In the genomic region with DNA sequence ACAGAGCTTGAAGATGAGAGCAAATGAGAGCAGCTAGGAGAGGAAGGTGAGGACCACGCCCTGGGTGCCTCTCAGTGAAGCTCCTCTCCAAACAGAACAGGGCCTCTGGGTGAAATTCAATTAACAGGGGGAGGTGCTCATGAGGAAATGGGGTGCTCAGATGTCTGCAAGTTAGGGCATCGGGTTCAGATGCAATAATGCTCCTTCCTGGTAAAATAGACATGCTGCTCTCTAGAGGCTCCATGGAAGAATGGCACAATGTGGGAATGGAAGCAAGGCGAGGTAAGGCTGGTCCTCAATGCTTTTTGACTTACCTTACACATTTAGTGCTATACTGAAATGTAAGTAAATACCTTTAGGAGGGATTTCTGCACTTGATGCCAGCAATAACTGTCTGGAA, we compare ENCODE assay signal across 12 mouse cellular contexts.
A peak's percentile ranks its signal among the peaks of the same experiment; 100 is the strongest.
DNase-seq lines count a peak whose midpoint lies in the region; ATAC-seq and TF ChIP-seq lines count a peak whose summit lies in the region.
"Had no signal": no experiment of that assay in that cellular context is flagged by ENCODE, and none has a peak within 500 bp of the region (broad histone marks: within the 10 kb centered on the region; RNA-seq: fewer than 3 reads in every experiment).

No protein-coding gene starts in this region.

- peak; percentile 53 for TF ChIP-seq CTCF in gastrocnemius, adult 2 months (IDR thresholded peaks at IDR 0.05)
- TF ChIP-seq CTCF in left cerebral cortex, adult 2 months (IDR thresholded peaks at IDR 0.05) = peak; percentile 62

- intact Hi-C loops in gastrocnemius, adult 2 months (cut with DNase I) = loop anchor here (1.0 kb wide), 1 partner anchor 202 kb away; no protein-coding TSS in a partner anchor
- intact Hi-C loops in gastrocnemius, postnatal 14 days (cut with DNase I; ENCODE audit: low total_unique reads) = loop anchor here (5.0 kb wide), 1 partner anchor 201 kb away; no protein-coding TSS in a partner anchor
- intact Hi-C loops in left cerebral cortex, adult 2 months (cut with DNase I) = loop anchor here (2.0 to 10.0 kb wide), 4 partner anchors 156 to 1171 kb away; no protein-coding TSS in a partner anchor
- intact Hi-C loops in left cerebral cortex, postnatal 36 days (cut with DNase I) = loop anchor here (5.0 to 10.0 kb wide), 2 partner anchors 201 to 1049 kb away; no protein-coding TSS in a partner anchor

- no peaks in the 10 kb centered on the region for H3K27me3 ChIP-seq in embryonic facial prominence, embryonic 14.5 days (replicated peaks; ENCODE audit: control insufficient read depth, insufficient read depth, low read length)
- H3K27me3 ChIP-seq: embryonic facial prominence, embryonic 13.5 days; heart, embryonic 12.5 days had no signal

- H3K27ac ChIP-seq in gastrocnemius, adult 2 months = no peak overlapping the region
- H3K27ac ChIP-seq in left cerebral cortex, adult 2 months = no peak overlapping the region
- H3K27ac ChIP-seq in embryonic facial prominence, embryonic 14.5 days (replicated peaks; ENCODE audit: low read depth, low read length) = no peak overlapping the region
- H3K27ac ChIP-seq: embryonic facial prominence, embryonic 13.5 days had no signal

- H3K4me2 ChIP-seq in embryonic facial prominence, embryonic 14.5 days (ENCODE audit: low read depth, low read length) = no peak overlapping the region
- H3K4me2 ChIP-seq: embryonic facial prominence, embryonic 13.5 days; heart, embryonic 12.5 days had no signal

- no peaks in the 10 kb centered on the region for H3K9me3 ChIP-seq in embryonic facial prominence, embryonic 14.5 days (ENCODE audit: control insufficient read depth, low read length)
- H3K9me3 ChIP-seq: embryonic facial prominence, embryonic 13.5 days; heart, embryonic 12.5 days had no signal

- ATAC-seq in CD4-positive, CD25-positive, alpha-beta regulatory T cell, adult 4 months = peak; percentile 58
- ATAC-seq in embryonic facial prominence, embryonic 14.5 days (ENCODE audit: low read depth) = no peak

- no peak overlapping the region for H3K9ac ChIP-seq in embryonic facial prominence, embryonic 14.5 days (ENCODE audit: low read depth, low read length)
- H3K9ac ChIP-seq: embryonic facial prominence, embryonic 13.5 days; heart, embryonic 12.5 days had no signal

- DNase-seq in gastrocnemius, adult 2 months = no peak
- DNase-seq in gastrocnemius, postnatal 14 days = no peak
- DNase-seq in left cerebral cortex, adult 2 months (ENCODE audit: extremely low spot score in 1 of 2, low spot score in 2 of 2) = no peak
- no peak for DNase-seq in left cerebral cortex, postnatal 36 days (ENCODE audit: low spot score in 2 of 2)
- peak; percentile 43 for DNase-seq in embryonic facial prominence, embryonic 14.5 days (ENCODE audit: low spot score)
- DNase-seq in spleen, adult 18-20 months = no peak
- DNase-seq: kidney, postnatal 4 days; lung, postnatal 14 days; thymus, adult 18-20 months had no signal

- H3K4me3 ChIP-seq in gastrocnemius, adult 2 months = no peak overlapping the region
- H3K4me3 ChIP-seq in left cerebral cortex, adult 2 months = no peak overlapping the region
- H3K4me3 ChIP-seq in embryonic facial prominence, embryonic 14.5 days (ENCODE audit: low read depth, low read length) = no peak overlapping the region
- H3K4me3 ChIP-seq: embryonic facial prominence, embryonic 13.5 days; heart, embryonic 12.5 days had no signal

- H3K4me1 ChIP-seq in embryonic facial prominence, embryonic 14.5 days (ENCODE audit: control insufficient read depth, insufficient read depth, low read length) = no peaks in the 10 kb centered on the region
- H3K4me1 ChIP-seq: heart, embryonic 12.5 days had no signal

- WGBS in embryonic facial prominence, embryonic 14.5 days = 17% methylated on average over 3 of the region's 3 CpGs

- H3K36me3 ChIP-seq in embryonic facial prominence, embryonic 14.5 days (ENCODE audit: control insufficient read depth, insufficient read depth, low read length) = no peaks in the 10 kb centered on the region
- H3K36me3 ChIP-seq: embryonic facial prominence, embryonic 13.5 days; heart, embryonic 12.5 days had no signal
